Mouse (Mus musculus): ENCODE measurements around the gene Stk19. TPM values are rescaled to one million over a fixed set of nuclear protein-coding genes. Genes with fewer than 3 reads are reported as not detected.

Stk19 gene
- polyA plus RNA-seq, 1 experiment from 2014 or later: 24.7 TPM

GRCm38 (mm10) chr17:34796311-34797140 lies 40.2 kb downstream of the Stk19 start:
- Histone ChIP-seq H3K4me3 (ENCODE audit: low read depth, low read length) (no peak overlapping the region), H3K9me3 (ENCODE audit: control insufficient read depth, low read length) (no peaks in the 10 kb centered on the region), H3K9ac (ENCODE audit: low read length) (no peak overlapping the region), H3K36me3 (ENCODE audit: control insufficient read depth, insufficient read depth, low read length) (no peaks in the 10 kb centered on the region), H3K27ac (ENCODE audit: low read depth, low read length) (no peak overlapping the region), H3K4me1 (ENCODE audit: control insufficient read depth, insufficient read depth, low read length) (no peaks in the 10 kb centered on the region), H3K27me3 (ENCODE audit: control insufficient read depth, insufficient read depth, low read length) (no peaks in the 10 kb centered on the region), H3K4me2 (ENCODE audit: low read depth) (no peak overlapping the region)
- no peak for ATAC-seq (ENCODE audit: insufficient read depth, low FRiP score, low TSS enrichment)
- 88% methylated on average over 8 of the region's 8 CpGs for WGBS
- DNase-seq (ENCODE audit: low spot score): no peak

- ATAC-seq (ENCODE audit: insufficient read depth, low FRiP score, low TSS enrichment) (no peak), DNase-seq (ENCODE audit: low spot score) (no peak)
- Histone ChIP-seq H3K4me1 (ENCODE audit: control insufficient read depth, insufficient read depth, low read length) (no peaks in the 10 kb centered on the region), H3K4me3 (ENCODE audit: low read depth, low read length) (no peak overlapping the region), H3K9me3 (ENCODE audit: control insufficient read depth, low read length) (no peaks in the 10 kb centered on the region), H3K4me2 (ENCODE audit: low read depth) (no peak overlapping the region), H3K27ac (ENCODE audit: low read depth, low read length) (no peak overlapping the region), H3K36me3 (ENCODE audit: control insufficient read depth, insufficient read depth, low read length) (no peaks in the 10 kb centered on the region), H3K27me3 (ENCODE audit: control insufficient read depth, insufficient read depth, low read length) (no peaks in the 10 kb centered on the region), H3K9ac (ENCODE audit: low read length) (no peak overlapping the region)
- WGBS: 68% methylated on average over 9 of the region's 9 CpGs
Measured at GRCm38 (mm10) chr17:34795633-34796032, 41.1 kb downstream of the Stk19 start.

- ATAC-seq (ENCODE audit: insufficient read depth, low FRiP score, low TSS enrichment) (no peak), DNase-seq (ENCODE audit: low spot score) (no peak)
- H3K4me1 ChIP-seq (ENCODE audit: control insufficient read depth, insufficient read depth, low read length): no peaks in the 10 kb centered on the region
- no peaks in the 10 kb centered on the region for H3K27me3 ChIP-seq (ENCODE audit: control insufficient read depth, insufficient read depth, low read length)
- H3K36me3 ChIP-seq (ENCODE audit: control insufficient read depth, insufficient read depth, low read length): no peaks in the 10 kb centered on the region
- no peaks in the 10 kb centered on the region for H3K9me3 ChIP-seq (ENCODE audit: control insufficient read depth, low read length)
- H3K9ac ChIP-seq (ENCODE audit: low read length): no peak overlapping the region
- 91% methylated on average over 10 of the region's 10 CpGs for WGBS
- no peak overlapping the region for H3K4me2 ChIP-seq (ENCODE audit: low read depth)
- no peak overlapping the region for H3K27ac ChIP-seq (ENCODE audit: low read depth, low read length)
- H3K4me3 ChIP-seq (ENCODE audit: low read depth, low read length): no peak overlapping the region
Measured at GRCm38 (mm10) chr17:34795016-34795415, 41.7 kb downstream of the Stk19 start.

GRCm38 (mm10) chr17:34777680-34778325 lies 58.9 kb downstream of the Stk19 start:
- no peaks in the 10 kb centered on the region for H3K4me1 ChIP-seq (ENCODE audit: control insufficient read depth, insufficient read depth, low read length)
- H3K36me3 ChIP-seq (ENCODE audit: control insufficient read depth, insufficient read depth, low read length): no peaks in the 10 kb centered on the region
- 81% methylated on average over 9 of the region's 9 CpGs for WGBS
- no peak overlapping the region for H3K4me3 ChIP-seq (ENCODE audit: low read depth, low read length)
- DNase-seq (ENCODE audit: low spot score) (no peak), ATAC-seq (ENCODE audit: insufficient read depth, low FRiP score, low TSS enrichment) (no peak)
- no peaks in the 10 kb centered on the region for H3K27me3 ChIP-seq (ENCODE audit: control insufficient read depth, insufficient read depth, low read length)
- H3K9ac ChIP-seq (ENCODE audit: low read length): no peak overlapping the region
- 0 out of 2 replicates have a peak, but pooled peaks cover 3% of the 10 kb centered on the region for H3K9me3 ChIP-seq (ENCODE audit: control insufficient read depth, low read length)
- H3K4me2 ChIP-seq (ENCODE audit: low read depth): no peak overlapping the region
- H3K27ac ChIP-seq (ENCODE audit: low read depth, low read length): no peak overlapping the region

Small RNA genes within 50 kb of the gene (microRNA-seq; reads per million reads assigned to microRNA genes)
- gene Mir6970: not detected
- 1.0 reads per million for gene Mir6971
- gene Mir6972: not detected

Other genes with a start within 250 kb of the Stk19 start
- 4.0 and 5.1 TPM in 2 replicates for gene Gpsm3, start 247.1 kb downstream of the Stk19 start, polyA plus RNA-seq (2014; fragmentation: Nextera tagmentation; extraction: Ambion mirVana)
- 17.0 and 17.3 TPM in 2 replicates for gene Pbx2, start 245.7 kb downstream of the Stk19 start, polyA plus RNA-seq (2014; fragmentation: Nextera tagmentation; extraction: Ambion mirVana)
- 2.3 and 2.4 TPM in 2 replicates for gene Ager, start 239.1 kb downstream of the Stk19 start, polyA plus RNA-seq (2014; fragmentation: Nextera tagmentation; extraction: Ambion mirVana)
- gene Rnf5, start 233.3 kb downstream of the Stk19 start, polyA plus RNA-seq (2014; fragmentation: Nextera tagmentation; extraction: Ambion mirVana): 177 and 187 TPM in 2 replicates
- gene Agpat1, start 232.7 kb downstream of the Stk19 start, polyA plus RNA-seq (2014; fragmentation: Nextera tagmentation; extraction: Ambion mirVana): 83.3 and 91.2 TPM in 2 replicates
- gene Egfl8, start 221.0 kb downstream of the Stk19 start, polyA plus RNA-seq (2014; fragmentation: Nextera tagmentation; extraction: Ambion mirVana): 10.2 and 12.1 TPM in 2 replicates
- 27.6 and 30.3 TPM in 2 replicates for gene Ppt2, start 208.4 kb downstream of the Stk19 start, polyA plus RNA-seq (2014; fragmentation: Nextera tagmentation; extraction: Ambion mirVana)
- gene Prrt1, start 207.4 kb downstream of the Stk19 start, polyA plus RNA-seq (2014; fragmentation: Nextera tagmentation; extraction: Ambion mirVana): 0.57 and 0.87 TPM in 2 replicates
- gene Fkbpl, start 192.2 kb downstream of the Stk19 start, polyA plus RNA-seq (2014; fragmentation: Nextera tagmentation; extraction: Ambion mirVana): 15.5 and 17.6 TPM in 2 replicates
- 78.3 and 88.4 TPM in 2 replicates for gene Atf6b, start 189.8 kb downstream of the Stk19 start, polyA plus RNA-seq (2014; fragmentation: Nextera tagmentation; extraction: Ambion mirVana)
- 0.03 TPM in 1 of 2 replicates, not detected in the other for gene Tnxb, start 166.4 kb downstream of the Stk19 start, polyA plus RNA-seq (2014; fragmentation: Nextera tagmentation; extraction: Ambion mirVana)
- not detected in 2 replicates for gene C4b, start 93.1 kb downstream of the Stk19 start, polyA plus RNA-seq (2014; fragmentation: Nextera tagmentation; extraction: Ambion mirVana)
- not detected in 2 replicates for gene Cyp21a1, start 32.4 kb downstream of the Stk19 start, polyA plus RNA-seq (2014; fragmentation: Nextera tagmentation; extraction: Ambion mirVana)
- 69.4 and 71.0 TPM in 2 replicates for gene Dxo, start 74 bp upstream of the Stk19 start, polyA plus RNA-seq (2014; fragmentation: Nextera tagmentation; extraction: Ambion mirVana)
- gene Skiv2l, start 13.3 kb upstream of the Stk19 start, polyA plus RNA-seq (2014; fragmentation: Nextera tagmentation; extraction: Ambion mirVana): 45.0 and 55.7 TPM in 2 replicates
- 125 and 132 TPM in 2 replicates for gene Nelfe, start 13.4 kb upstream of the Stk19 start, polyA plus RNA-seq (2014; fragmentation: Nextera tagmentation; extraction: Ambion mirVana)
- gene Cfb, start 25.6 kb upstream of the Stk19 start, polyA plus RNA-seq (2014; fragmentation: Nextera tagmentation; extraction: Ambion mirVana): 2.6 and 2.9 TPM in 2 replicates
- gene Zbtb12, start 42.5 kb upstream of the Stk19 start, polyA plus RNA-seq (2014; fragmentation: Nextera tagmentation; extraction: Ambion mirVana): 1.7 and 2.1 TPM in 2 replicates
- not detected in 2 replicates for gene Gm20547, start 45.1 kb upstream of the Stk19 start, polyA plus RNA-seq (2014; fragmentation: Nextera tagmentation; extraction: Ambion mirVana)
- gene C2, start 61.3 kb upstream of the Stk19 start, polyA plus RNA-seq (2014; fragmentation: Nextera tagmentation; extraction: Ambion mirVana): 0.57 and 0.86 TPM in 2 replicates
- gene Ehmt2, start 61.5 kb upstream of the Stk19 start, polyA plus RNA-seq (2014; fragmentation: Nextera tagmentation; extraction: Ambion mirVana): 62.7 and 70.3 TPM in 2 replicates
- not detected in 2 replicates for gene Slc44a4, start 77.5 kb upstream of the Stk19 start, polyA plus RNA-seq (2014; fragmentation: Nextera tagmentation; extraction: Ambion mirVana)
- 16.4 and 16.8 TPM in 2 replicates for gene Neu1, start 94.3 kb upstream of the Stk19 start, polyA plus RNA-seq (2014; fragmentation: Nextera tagmentation; extraction: Ambion mirVana)
- gene Hspa1b, start 122.3 kb upstream of the Stk19 start, polyA plus RNA-seq (2014; fragmentation: Nextera tagmentation; extraction: Ambion mirVana): 0.13 and 0.37 TPM in 2 replicates
- gene Gm20481, start 133.0 kb upstream of the Stk19 start, polyA plus RNA-seq (2014; fragmentation: Nextera tagmentation; extraction: Ambion mirVana): not detected in 2 replicates
- 1.1 and 1.9 TPM in 2 replicates for gene Hspa1a, start 135.2 kb upstream of the Stk19 start, polyA plus RNA-seq (2014; fragmentation: Nextera tagmentation; extraction: Ambion mirVana)
- gene Hspa1l, start 135.8 kb upstream of the Stk19 start, polyA plus RNA-seq (2014; fragmentation: Nextera tagmentation; extraction: Ambion mirVana): 1.8 and 2.0 TPM in 2 replicates
- 209 and 211 TPM in 2 replicates for gene Lsm2, start 144.9 kb upstream of the Stk19 start, polyA plus RNA-seq (2014; fragmentation: Nextera tagmentation; extraction: Ambion mirVana)
- 109 and 114 TPM in 2 replicates for gene Vars, start 164.0 kb upstream of the Stk19 start, polyA plus RNA-seq (2014; fragmentation: Nextera tagmentation; extraction: Ambion mirVana)
- 0.08 TPM in 1 of 2 replicates, not detected in the other for gene Vwa7, start 179.6 kb upstream of the Stk19 start, polyA plus RNA-seq (2014; fragmentation: Nextera tagmentation; extraction: Ambion mirVana)
- gene Sapcd1, start 191.1 kb upstream of the Stk19 start, polyA plus RNA-seq (2014; fragmentation: Nextera tagmentation; extraction: Ambion mirVana): 3.9 and 5.2 TPM in 2 replicates
- 4.1 and 6.2 TPM in 2 replicates for gene Msh5, start 209.8 kb upstream of the Stk19 start, polyA plus RNA-seq (2014; fragmentation: Nextera tagmentation; extraction: Ambion mirVana)
- gene Clic1, start 213.0 kb upstream of the Stk19 start, polyA plus RNA-seq (2014; fragmentation: Nextera tagmentation; extraction: Ambion mirVana): 82.8 and 89.7 TPM in 2 replicates
- gene Ddah2, start 222.1 kb upstream of the Stk19 start, polyA plus RNA-seq (2014; fragmentation: Nextera tagmentation; extraction: Ambion mirVana): 638 and 659 TPM in 2 replicates
- 0.43 TPM in 1 of 2 replicates, not detected in the other for gene Ly6g6c, start 228.4 kb upstream of the Stk19 start, polyA plus RNA-seq (2014; fragmentation: Nextera tagmentation; extraction: Ambion mirVana)
- gene Mpig6b, start 229.2 kb upstream of the Stk19 start, polyA plus RNA-seq (2014; fragmentation: Nextera tagmentation; extraction: Ambion mirVana): 1.5 and 2.0 TPM in 2 replicates
- gene Ly6g6e, start 240.0 kb upstream of the Stk19 start, polyA plus RNA-seq (2014; fragmentation: Nextera tagmentation; extraction: Ambion mirVana): 0.39 and 0.46 TPM in 2 replicates
- 1.0 and 3.2 TPM in 2 replicates for gene Ly6g6d, start 241.1 kb upstream of the Stk19 start, polyA plus RNA-seq (2014; fragmentation: Nextera tagmentation; extraction: Ambion mirVana)
- 1.3 and 1.4 TPM in 2 replicates for gene Ly6g6f, start 248.7 kb upstream of the Stk19 start, polyA plus RNA-seq (2014; fragmentation: Nextera tagmentation; extraction: Ambion mirVana)

Measured in neural tube, embryonic 11.5 days (tissue).